Mouse (Mus musculus): ENCODE measurements around the gene Tanc2. TPM values are rescaled to one million over a fixed set of nuclear protein-coding genes. Genes with fewer than 3 reads are reported as not detected.

Tanc2 gene
- polyA plus RNA-seq, 1 experiment from 2014 or later = 5.6 TPM

- DNase-seq (ENCODE audit: low spot score) (no peak), ATAC-seq (ENCODE audit: insufficient number of reproducible peaks, low FRiP score, low TSS enrichment, low read depth) (no peak)
- WGBS = 26% methylated on average over 3 of the region's 3 CpGs
- Histone ChIP-seq H3K36me3 (ENCODE audit: control insufficient read depth, insufficient read depth, low read length) (no peaks in the 10 kb centered on the region), H3K9ac (ENCODE audit: low read length) (no peak overlapping the region), H3K27me3 (ENCODE audit: control insufficient read depth, insufficient read depth, low read length) (no peaks in the 10 kb centered on the region), H3K4me1 (ENCODE audit: control insufficient read depth, insufficient read depth, low read length) (no peaks in the 10 kb centered on the region), H3K9me3 (ENCODE audit: control insufficient read depth, low read length) (no peaks in the 10 kb centered on the region), H3K27ac (replicated peaks; ENCODE audit: low read depth, low read length) (no peak overlapping the region), H3K4me3 (ENCODE audit: low read depth, low read length) (no peak overlapping the region), H3K4me2 (ENCODE audit: low read depth, severe bottlenecking) (no peak overlapping the region)
Observed at GRCm38 (mm10) chr11:105951601-105952044, 361.8 kb downstream of the Tanc2 start.

- WGBS = 85% methylated on average over 9 of the region's 9 CpGs
- ATAC-seq (ENCODE audit: insufficient number of reproducible peaks, low FRiP score, low TSS enrichment, low read depth) = no peak
Observed at GRCm38 (mm10) chr11:105952111-105952510, 362.3 kb downstream of the Tanc2 start.

GRCm38 (mm10) chr11:105952911-105953386 is 363.2 kb downstream of the Tanc2 start, which contains the start of gene Cyb561:
Gene Cyb561, minus strand, starts transcription at chr11:105953336.
- 71% methylated on average over 12 of the region's 12 CpGs for WGBS
- ATAC-seq (ENCODE audit: insufficient number of reproducible peaks, low FRiP score, low TSS enrichment, low read depth) (peak; percentile 39; the same call in 1 of the 2 replicates), DNase-seq (ENCODE audit: low spot score) (no peak)
- Histone ChIP-seq H3K36me3 (ENCODE audit: control insufficient read depth, insufficient read depth, low read length) (no peaks in the 10 kb centered on the region), H3K27me3 (ENCODE audit: control insufficient read depth, insufficient read depth, low read length) (no peaks in the 10 kb centered on the region), H3K4me2 (ENCODE audit: low read depth, severe bottlenecking) (no peak within 1 kb of the TSS), H3K9ac (ENCODE audit: low read length) (no peak within 1 kb of the TSS), H3K27ac (replicated peaks; ENCODE audit: low read depth, low read length) (no peak within 1 kb of the TSS), H3K9me3 (ENCODE audit: control insufficient read depth, low read length) (no peaks in the 10 kb centered on the region), H3K4me3 (ENCODE audit: low read depth, low read length) (no peak within 1 kb of the TSS), H3K4me1 (ENCODE audit: control insufficient read depth, insufficient read depth, low read length) (no peaks in the 10 kb centered on the region)

More at GRCm38 (mm10) chr11:105952111-105952510, 362.3 kb downstream of the Tanc2 start:
- no peak overlapping the region for H3K27ac ChIP-seq (replicated peaks; ENCODE audit: low read depth, low read length)
- DNase-seq (ENCODE audit: low spot score) = no peak
- no peaks in the 10 kb centered on the region for H3K36me3 ChIP-seq (ENCODE audit: control insufficient read depth, insufficient read depth, low read length)
- no peak overlapping the region for H3K4me3 ChIP-seq (ENCODE audit: low read depth, low read length)
- no peak overlapping the region for H3K9ac ChIP-seq (ENCODE audit: low read length)
- H3K27me3 ChIP-seq (ENCODE audit: control insufficient read depth, insufficient read depth, low read length) = no peaks in the 10 kb centered on the region
- no peaks in the 10 kb centered on the region for H3K9me3 ChIP-seq (ENCODE audit: control insufficient read depth, low read length)
- H3K4me2 ChIP-seq (ENCODE audit: low read depth, severe bottlenecking) = no peak overlapping the region
- no peaks in the 10 kb centered on the region for H3K4me1 ChIP-seq (ENCODE audit: control insufficient read depth, insufficient read depth, low read length)

GRCm38 (mm10) chr11:105953402-105953801 is 363.6 kb downstream of the Tanc2 start:
- no peak overlapping the region for H3K4me2 ChIP-seq (ENCODE audit: low read depth, severe bottlenecking)
- no peak overlapping the region for H3K9ac ChIP-seq (ENCODE audit: low read length)
- H3K4me3 ChIP-seq (ENCODE audit: low read depth, low read length) = no peak overlapping the region
- DNase-seq (ENCODE audit: low spot score) (no peak), ATAC-seq (ENCODE audit: insufficient number of reproducible peaks, low FRiP score, low TSS enrichment, low read depth) (no peak)
- H3K9me3 ChIP-seq (ENCODE audit: control insufficient read depth, low read length) = no peaks in the 10 kb centered on the region
- H3K36me3 ChIP-seq (ENCODE audit: control insufficient read depth, insufficient read depth, low read length) = no peaks in the 10 kb centered on the region
- H3K4me1 ChIP-seq (ENCODE audit: control insufficient read depth, insufficient read depth, low read length) = no peaks in the 10 kb centered on the region
- no peaks in the 10 kb centered on the region for H3K27me3 ChIP-seq (ENCODE audit: control insufficient read depth, insufficient read depth, low read length)
- no peak overlapping the region for H3K27ac ChIP-seq (replicated peaks; ENCODE audit: low read depth, low read length)
- WGBS = 79% methylated on average over 6 of the region's 6 CpGs

GRCm38 (mm10) chr11:105955815-105956430 is 366.1 kb downstream of the Tanc2 start:
- Histone ChIP-seq H3K4me1 (ENCODE audit: control insufficient read depth, insufficient read depth, low read length) (no peaks in the 10 kb centered on the region), H3K27me3 (ENCODE audit: control insufficient read depth, insufficient read depth, low read length) (no peaks in the 10 kb centered on the region), H3K4me3 (ENCODE audit: low read depth, low read length) (no peak overlapping the region), H3K4me2 (ENCODE audit: low read depth, severe bottlenecking) (no peak overlapping the region), H3K9me3 (ENCODE audit: control insufficient read depth, low read length) (no peaks in the 10 kb centered on the region), H3K27ac (replicated peaks; ENCODE audit: low read depth, low read length) (no peak overlapping the region), H3K36me3 (ENCODE audit: control insufficient read depth, insufficient read depth, low read length) (no peaks in the 10 kb centered on the region), H3K9ac (ENCODE audit: low read length) (no peak overlapping the region)
- WGBS = 92% methylated on average over 28 of the region's 28 CpGs
- ATAC-seq (ENCODE audit: insufficient number of reproducible peaks, low FRiP score, low TSS enrichment, low read depth) (no peak), DNase-seq (ENCODE audit: low spot score) (no peak)

- no peaks in the 10 kb centered on the region for H3K4me1 ChIP-seq (ENCODE audit: control insufficient read depth, insufficient read depth, low read length)
- no peak overlapping the region for H3K4me3 ChIP-seq (ENCODE audit: low read depth, low read length)
- H3K4me2 ChIP-seq (ENCODE audit: low read depth, severe bottlenecking) = no peak overlapping the region
- ATAC-seq (ENCODE audit: insufficient number of reproducible peaks, low FRiP score, low TSS enrichment, low read depth) (no peak), DNase-seq (ENCODE audit: low spot score) (no peak)
- 70% methylated on average over 6 of the region's 6 CpGs for WGBS
- H3K27me3 ChIP-seq (ENCODE audit: control insufficient read depth, insufficient read depth, low read length) = no peaks in the 10 kb centered on the region
- no peaks in the 10 kb centered on the region for H3K36me3 ChIP-seq (ENCODE audit: control insufficient read depth, insufficient read depth, low read length)
- no peak overlapping the region for H3K27ac ChIP-seq (replicated peaks; ENCODE audit: low read depth, low read length)
- H3K9me3 ChIP-seq (ENCODE audit: control insufficient read depth, low read length) = no peaks in the 10 kb centered on the region
- no peak overlapping the region for H3K9ac ChIP-seq (ENCODE audit: low read length)
Observed at GRCm38 (mm10) chr11:105957501-105957900, 367.7 kb downstream of the Tanc2 start.

- ATAC-seq (ENCODE audit: insufficient number of reproducible peaks, low FRiP score, low TSS enrichment, low read depth) = no peak
- WGBS = 76% methylated on average over 1 of the region's 1 CpGs
Observed at GRCm38 (mm10) chr11:105958566-105958965, 368.8 kb downstream of the Tanc2 start.

GRCm38 (mm10) chr11:105959355-105959754 is 369.6 kb downstream of the Tanc2 start:
- DNase-seq (ENCODE audit: low spot score) (no peak), ATAC-seq (ENCODE audit: insufficient number of reproducible peaks, low FRiP score, low TSS enrichment, low read depth) (no peak)
- Histone ChIP-seq H3K27me3 (ENCODE audit: control insufficient read depth, insufficient read depth, low read length) (no peaks in the 10 kb centered on the region), H3K4me1 (ENCODE audit: control insufficient read depth, insufficient read depth, low read length) (no peaks in the 10 kb centered on the region), H3K4me3 (ENCODE audit: low read depth, low read length) (no peak overlapping the region), H3K36me3 (ENCODE audit: control insufficient read depth, insufficient read depth, low read length) (no peaks in the 10 kb centered on the region), H3K4me2 (ENCODE audit: low read depth, severe bottlenecking) (no peak overlapping the region), H3K9me3 (ENCODE audit: control insufficient read depth, low read length) (no peaks in the 10 kb centered on the region), H3K27ac (replicated peaks; ENCODE audit: low read depth, low read length) (no peak overlapping the region), H3K9ac (ENCODE audit: low read length) (no peak overlapping the region)
- WGBS = 59% methylated on average over 17 of the region's 17 CpGs

More at GRCm38 (mm10) chr11:105958566-105958965, 368.8 kb downstream of the Tanc2 start:
- Histone ChIP-seq H3K9me3 (ENCODE audit: control insufficient read depth, low read length) (no peaks in the 10 kb centered on the region), H3K4me3 (ENCODE audit: low read depth, low read length) (no peak overlapping the region), H3K27ac (replicated peaks; ENCODE audit: low read depth, low read length) (no peak overlapping the region), H3K36me3 (ENCODE audit: control insufficient read depth, insufficient read depth, low read length) (no peaks in the 10 kb centered on the region), H3K27me3 (ENCODE audit: control insufficient read depth, insufficient read depth, low read length) (no peaks in the 10 kb centered on the region), H3K4me2 (ENCODE audit: low read depth, severe bottlenecking) (no peak overlapping the region), H3K9ac (ENCODE audit: low read length) (no peak overlapping the region), H3K4me1 (ENCODE audit: control insufficient read depth, insufficient read depth, low read length) (no peaks in the 10 kb centered on the region)
- DNase-seq (ENCODE audit: low spot score) = no peak

All from limb, embryonic 11.5 days (tissue).